Mouse (Mus musculus) left cerebral cortex, adult 18-20 months (tissue): ENCODE measurements around the gene Gm10837. TPM values are rescaled to one million over a fixed set of nuclear protein-coding genes. Genes with fewer than 3 reads are reported as not detected.

Experiments
- DNase-seq, 2 experiments: peaks; one replicate each; pipeline ENCODE4 v3.0.0; 2021 to 2022; ENCODE audit warnings: low spot score in 2 of 2, mixed read lengths in 1 of 2
- total RNA-seq, 2 experiments: library from RNA; stranded (reverse); gene quantifications; 2 replicates each; pipeline ENCODE4 v1.2.3; 2021

The Gm10837 gene
- total RNA-seq, 2 experiments from 2014 or later, result not detected

- no peak for DNase-seq
Observed at GRCm38 (mm10) chr14:122477971-122478573, 12.3 kb upstream of the Gm10837 start.

- no peak for DNase-seq
Observed at GRCm38 (mm10) chr14:122478574-122479011, 11.8 kb upstream of the Gm10837 start.

GRCm38 (mm10) chr14:122479461-122480109, 10.8 kb upstream of the Gm10837 start:
- DNase-seq, result no peak

- DNase-seq, result no peak
Observed at GRCm38 (mm10) chr14:122480355-122480754, 10.0 kb upstream of the Gm10837 start.

GRCm38 (mm10) chr14:122481181-122481580, 9.2 kb upstream of the Gm10837 start:
- DNase-seq, result no peak

GRCm38 (mm10) chr14:122482081-122483023, 8.0 kb upstream of the Gm10837 start:
- no peak for DNase-seq

GRCm38 (mm10) chr14:122483024-122483385, 7.4 kb upstream of the Gm10837 start:
- DNase-seq, result no peak

- DNase-seq, result no peak
Observed at GRCm38 (mm10) chr14:122483556-122484421, 6.6 kb upstream of the Gm10837 start.

GRCm38 (mm10) chr14:122484458-122484843, 5.9 kb upstream of the Gm10837 start:
- DNase-seq, result no peak

GRCm38 (mm10) chr14:122484844-122485551, 5.4 kb upstream of the Gm10837 start:
- no peak for DNase-seq

GRCm38 (mm10) chr14:122485635-122486181, 4.7 kb upstream of the Gm10837 start:
- no peak for DNase-seq

- DNase-seq, result no peak
Observed at GRCm38 (mm10) chr14:122486611-122487010, 3.8 kb upstream of the Gm10837 start.

GRCm38 (mm10) chr14:122487366-122487765, 3.0 kb upstream of the Gm10837 start:
- DNase-seq, result no peak

GRCm38 (mm10) chr14:122489041-122489440, 1.3 kb upstream of the Gm10837 start:
- DNase-seq, result no peak

GRCm38 (mm10) chr14:122489686-122490414, 536 bp upstream of the Gm10837 start:
- no peak for DNase-seq

- no peak for DNase-seq
Observed at GRCm38 (mm10) chr14:122491521-122491920, 1.1 kb downstream of the Gm10837 start.

- DNase-seq, result no peak
Observed at GRCm38 (mm10) chr14:122492015-122492414, 1.6 kb downstream of the Gm10837 start.

GRCm38 (mm10) chr14:122509058-122509457, 18.7 kb downstream of the Gm10837 start:
- no peak for DNase-seq

- no peak for DNase-seq
Observed at GRCm38 (mm10) chr14:122511519-122511918, 21.1 kb downstream of the Gm10837 start.
